Mouse (Mus musculus) NIH3T3 (cell line): ENCODE results near the gene Ror2.

Experiments
- DNase-seq: peaks from one replicate; pipeline ENCODE4 v3.0.0-alpha.2; 2012; ENCODE audit warnings: low read depth

The Ror2 gene

GRCm38 (mm10) chr13:53130032-53130431, 155.9 kb downstream of the Ror2 start:
- DNase-seq: no peak

DNA sequence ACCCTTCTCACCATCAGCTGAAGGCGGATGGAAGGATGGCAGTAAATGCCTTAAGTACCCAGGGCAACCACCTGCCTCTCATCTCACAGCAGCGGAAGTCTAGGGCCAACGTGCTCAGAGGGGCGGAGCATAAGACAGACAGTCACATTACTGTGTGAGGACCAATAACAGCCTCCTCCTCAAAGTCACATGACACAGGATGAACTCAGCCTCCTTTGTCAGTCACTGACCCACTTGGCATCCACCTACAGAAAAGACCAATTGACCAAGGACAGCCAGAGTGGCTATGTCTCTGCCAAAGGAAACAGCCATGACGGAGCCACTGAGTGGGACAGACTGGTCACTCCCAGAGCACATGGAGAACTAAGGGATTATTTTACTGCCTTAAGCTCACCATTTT, 160.3 kb downstream of the Ror2 start:
- no peak for DNase-seq

GRCm38 (mm10) chr13:53122085-53122484, 163.8 kb downstream of the Ror2 start:
- DNase-seq: peak; percentile 19

DNA sequence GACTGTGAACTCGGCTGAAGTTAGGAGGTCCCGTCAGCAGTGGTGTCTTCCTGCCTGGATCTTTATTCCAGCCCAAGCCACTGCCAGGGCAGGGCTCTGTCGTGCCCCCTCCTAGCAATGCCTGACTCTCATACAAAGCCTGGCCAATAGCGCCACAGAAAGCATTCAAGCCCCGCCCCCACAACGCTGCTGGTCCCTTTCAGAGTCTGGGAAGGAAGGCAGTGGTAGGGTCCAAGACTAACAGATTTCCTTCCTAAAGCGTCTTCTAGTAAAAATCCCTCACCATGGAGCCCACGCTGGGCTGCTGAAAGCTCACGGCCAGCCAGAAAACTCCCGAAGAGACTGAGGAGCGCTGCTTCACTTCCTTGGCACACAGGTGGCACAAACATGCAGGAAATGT, 165.0 kb downstream of the Ror2 start:
- DNase-seq: no peak

- DNase-seq: peak; percentile 90
These were observed 166.1 kb downstream of the Ror2 start for GRCm38 (mm10) chr13:53119586-53120426.

- DNase-seq: peak; percentile 53
These were observed 167.5 kb downstream of the Ror2 start for GRCm38 (mm10) chr13:53118398-53118797.

GRCm38 (mm10) chr13:53117921-53118320, 168.0 kb downstream of the Ror2 start:
- DNase-seq: no peak

DNA sequence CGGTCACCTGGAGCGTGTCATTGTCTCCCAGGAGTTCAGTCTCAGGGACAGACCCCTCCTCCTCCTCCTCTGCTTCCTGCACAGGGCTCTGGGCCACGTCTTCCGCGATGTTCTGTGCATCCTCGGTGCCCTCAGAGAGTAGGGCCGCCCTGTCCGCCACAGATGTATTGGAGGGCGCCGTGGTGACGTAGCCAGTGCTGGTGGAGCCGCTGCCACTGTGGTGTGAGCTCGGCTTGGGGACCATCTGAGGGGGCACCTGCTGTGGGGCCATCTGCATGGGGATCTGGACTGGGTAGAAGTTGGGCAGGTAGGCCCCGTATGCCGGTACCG, 175.7 kb downstream of the Ror2 start:
- no peak for DNase-seq

GRCm38 (mm10) chr13:53109560-53110248, 176.2 kb downstream of the Ror2 start:
- peak; percentile 98 for DNase-seq

DNA sequence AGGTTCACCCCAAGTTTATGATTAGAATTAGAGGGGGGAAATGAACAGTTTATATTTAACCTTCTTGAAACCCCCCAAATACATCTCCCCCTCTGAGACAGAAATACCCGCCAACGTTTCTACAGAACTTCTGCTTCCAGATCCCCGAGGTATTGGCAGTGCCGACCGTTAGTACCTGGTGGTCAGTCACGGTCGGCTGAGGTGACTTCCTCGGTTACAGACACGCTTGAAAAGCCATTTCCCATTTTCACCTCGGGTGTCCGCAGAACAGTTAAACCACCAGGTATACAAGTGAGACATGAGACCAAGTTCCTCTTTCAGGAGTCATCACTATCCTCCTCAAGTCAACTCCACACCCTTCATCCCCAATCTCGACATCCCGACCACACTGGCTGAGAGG, 179.2 kb downstream of the Ror2 start:
- no peak for DNase-seq

- no peak for DNase-seq
These were observed 185.9 kb downstream of the Ror2 start for GRCm38 (mm10) chr13:53099771-53100682.

DNA sequence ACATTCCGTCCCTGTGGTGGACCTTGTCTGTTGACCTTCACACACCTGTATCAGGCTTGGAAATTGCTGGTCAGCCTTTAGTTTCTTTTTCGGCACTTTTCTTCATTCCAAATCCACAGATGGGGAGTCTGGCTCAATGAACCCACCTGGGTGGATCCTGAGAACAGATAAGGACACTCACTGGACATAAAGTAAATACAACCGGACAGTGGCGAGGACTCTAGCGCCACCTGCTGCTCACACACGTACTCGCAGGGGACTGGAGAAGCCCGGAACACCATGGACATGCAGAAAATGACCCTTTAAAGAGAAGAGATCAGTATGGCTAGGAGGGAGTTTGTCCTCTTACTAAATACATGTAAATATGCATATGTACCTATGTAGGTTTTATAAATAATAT, 189.3 kb downstream of the Ror2 start:
- peak; percentile 85 for DNase-seq

DNA sequence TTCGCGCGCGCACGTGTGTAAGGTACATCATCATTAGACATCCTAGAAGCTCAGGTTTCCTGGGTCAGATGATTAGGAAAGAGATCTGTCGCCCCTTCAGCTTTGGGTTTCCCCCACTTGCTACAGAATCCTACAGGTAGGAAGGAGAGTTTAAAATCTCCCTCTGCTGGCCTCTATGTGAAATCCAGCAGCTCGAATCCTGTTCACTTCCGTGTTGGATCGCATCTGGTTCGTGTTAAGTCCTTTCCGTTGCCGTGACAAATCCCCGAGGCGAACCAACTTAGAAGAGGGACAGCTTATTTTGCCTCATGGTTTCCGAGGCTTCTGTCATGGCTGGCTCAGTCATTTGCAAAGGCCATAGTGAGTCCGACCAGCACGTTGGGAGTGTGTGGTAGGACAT, 190.7 kb downstream of the Ror2 start:
- DNase-seq: peak; percentile 51

DNA sequence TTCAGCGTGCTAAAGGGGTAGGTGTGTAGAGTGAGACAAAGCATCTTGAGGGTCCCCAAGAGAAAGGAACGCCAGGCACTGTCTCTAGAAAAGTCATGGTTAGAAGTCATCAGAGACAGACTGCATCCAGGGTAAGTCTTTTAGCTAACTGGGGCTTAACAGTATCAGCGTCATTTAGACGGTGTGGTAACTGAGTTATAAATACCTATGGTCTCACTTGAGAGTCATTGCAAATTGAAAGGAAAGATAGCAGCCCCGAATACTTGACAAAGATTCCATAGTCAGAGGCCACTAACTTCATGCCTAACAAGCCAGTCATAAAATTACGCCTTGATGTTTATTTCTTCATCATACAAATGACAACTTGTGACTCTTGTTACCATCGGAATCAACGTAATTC, 191.3 kb downstream of the Ror2 start:
- no peak for DNase-seq

GRCm38 (mm10) chr13:53093407-53093806, 192.5 kb downstream of the Ror2 start:
- DNase-seq: peak; percentile 30

- peak; percentile 66 for DNase-seq
These were observed 199.2 kb downstream of the Ror2 start for GRCm38 (mm10) chr13:53086552-53087282.

GRCm38 (mm10) chr13:53081846-53082245, 204.1 kb downstream of the Ror2 start:
- DNase-seq: no peak

DNA sequence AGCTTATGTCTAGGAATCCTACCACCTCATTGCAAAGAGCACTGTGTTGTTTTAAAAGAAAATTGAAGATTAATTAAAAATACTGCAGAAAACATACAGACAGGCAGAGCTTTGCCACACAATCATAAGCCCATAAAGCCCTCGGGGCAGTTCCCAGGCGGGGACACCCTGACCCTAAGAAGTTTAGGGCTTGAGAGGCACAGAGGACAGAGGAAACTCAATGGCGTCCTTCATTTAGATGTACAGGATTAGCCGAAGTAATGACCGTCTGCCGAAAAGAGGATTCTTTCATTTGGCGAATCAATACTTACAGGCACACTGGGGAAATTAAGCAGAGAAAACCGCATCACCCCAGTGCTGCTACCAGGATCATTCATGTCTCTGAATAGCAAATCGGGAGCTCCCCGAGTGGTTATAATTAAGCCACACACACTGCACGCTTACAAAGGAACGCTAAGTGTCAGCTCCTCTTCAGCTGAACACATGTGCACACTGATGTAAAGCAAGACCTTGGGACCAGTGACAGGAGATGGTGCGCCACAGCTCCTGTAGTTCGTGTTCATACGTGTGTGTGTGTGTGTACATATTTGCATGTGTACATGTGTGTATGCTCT, 208.1 kb downstream of the Ror2 start:
- DNase-seq: no peak

DNA sequence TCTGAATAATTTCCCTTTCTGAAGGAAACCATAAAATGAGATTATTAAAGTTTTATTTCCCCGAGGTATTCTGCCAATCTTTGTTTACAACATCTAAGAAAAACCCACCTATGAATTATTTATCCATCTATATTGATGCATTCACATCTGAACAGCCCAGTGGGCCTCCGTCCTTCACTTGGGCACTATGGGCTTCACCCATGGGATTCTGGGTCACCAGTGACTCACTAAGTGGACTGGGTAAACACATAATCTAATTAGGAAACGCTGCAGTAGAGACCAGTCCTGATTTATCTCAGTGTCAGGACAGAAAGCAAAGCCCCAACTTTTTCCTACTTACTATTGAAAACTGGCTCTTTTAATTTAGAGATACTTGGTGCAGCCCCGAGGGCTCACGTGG, 210.9 kb downstream of the Ror2 start:
- DNase-seq: no peak

GRCm38 (mm10) chr13:53069076-53069690, 216.7 kb downstream of the Ror2 start:
- no peak for DNase-seq

GRCm38 (mm10) chr13:53068461-53068860, 217.5 kb downstream of the Ror2 start:
- DNase-seq: no peak
